Mouse (Mus musculus): ENCODE data around the gene Csnk1e. TPM values are rescaled to one million over a fixed set of nuclear protein-coding genes. Genes with fewer than 3 reads are reported as not detected.

The Csnk1e gene
- polyA plus RNA-seq, 1 experiment from 2014 or later, result 91.0 TPM

DNA sequence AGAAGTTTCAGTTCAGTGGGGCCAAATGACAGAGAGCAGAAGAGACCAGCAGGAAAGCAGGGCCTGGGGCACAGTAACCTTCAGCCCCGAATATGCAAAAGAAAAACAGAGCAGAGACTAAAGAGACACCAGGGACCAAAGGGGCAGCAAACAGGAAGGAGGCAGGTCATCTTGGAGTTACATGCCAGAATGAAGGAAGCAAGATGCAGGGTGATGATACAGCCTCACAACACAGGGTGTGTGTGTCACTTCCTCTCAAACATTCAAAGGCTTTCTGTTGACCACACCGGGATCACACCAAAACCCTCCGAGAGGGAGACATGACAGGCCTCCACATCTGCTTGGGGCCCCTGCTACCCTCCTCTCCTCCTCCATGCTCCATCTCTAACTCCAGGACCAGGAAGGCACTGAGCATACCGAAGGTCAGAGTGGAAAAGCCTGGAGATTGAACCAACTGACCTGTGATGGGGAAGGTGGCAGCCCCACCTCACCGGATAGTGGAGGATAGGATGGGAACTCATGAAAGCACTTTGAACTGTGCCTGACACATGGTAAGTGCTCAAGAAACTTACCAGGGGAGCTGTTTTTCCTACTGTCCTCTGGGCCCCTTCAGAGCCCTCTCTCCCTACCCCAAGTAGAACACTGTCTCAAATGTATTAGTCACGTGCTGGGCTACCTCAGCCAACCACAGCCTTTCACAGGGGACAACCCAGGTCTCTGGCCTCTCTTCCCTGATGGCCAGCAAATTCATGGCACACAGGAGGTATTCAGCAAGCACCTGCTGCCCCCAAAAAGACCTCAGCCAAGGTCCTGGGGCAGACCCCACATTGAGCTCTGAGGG, 55.0 kb downstream of the Csnk1e start:
- Histone ChIP-seq H3K4me1 (ENCODE audit: control insufficient read depth, insufficient read depth, low read length) (peaks cover 42% of the 10 kb centered on the region), H3K4me2 (peak overlapping the region; percentile 88), H3K9me3 (replicated peaks; ENCODE audit: control insufficient read depth, low read length) (no peaks in the 10 kb centered on the region), H3K36me3 (ENCODE audit: control insufficient read depth, insufficient read depth, low read length) (0 out of 2 replicates have a peak, but pooled peaks cover 3% of the 10 kb centered on the region), H3K9ac (ENCODE audit: low read depth, low read length) (peak overlapping the region; percentile 58), H3K27ac (ENCODE audit: low read depth, low read length) (peak overlapping the region; percentile 30; the same call in 1 of the 2 replicates), H3K27me3 (ENCODE audit: control insufficient read depth, insufficient read depth, low read length) (no peaks in the 10 kb centered on the region), H3K4me3 (ENCODE audit: low read depth, low read length) (no peak overlapping the region; the same call in 1 of the 2 replicates)
- no peak for ATAC-seq (replicated peaks; ENCODE audit: insufficient number of reproducible peaks, low FRiP score, low TSS enrichment)
- WGBS (ENCODE audit: insufficient replicate concordance), result 54% methylated on average over 6 of the region's 6 CpGs

DNA sequence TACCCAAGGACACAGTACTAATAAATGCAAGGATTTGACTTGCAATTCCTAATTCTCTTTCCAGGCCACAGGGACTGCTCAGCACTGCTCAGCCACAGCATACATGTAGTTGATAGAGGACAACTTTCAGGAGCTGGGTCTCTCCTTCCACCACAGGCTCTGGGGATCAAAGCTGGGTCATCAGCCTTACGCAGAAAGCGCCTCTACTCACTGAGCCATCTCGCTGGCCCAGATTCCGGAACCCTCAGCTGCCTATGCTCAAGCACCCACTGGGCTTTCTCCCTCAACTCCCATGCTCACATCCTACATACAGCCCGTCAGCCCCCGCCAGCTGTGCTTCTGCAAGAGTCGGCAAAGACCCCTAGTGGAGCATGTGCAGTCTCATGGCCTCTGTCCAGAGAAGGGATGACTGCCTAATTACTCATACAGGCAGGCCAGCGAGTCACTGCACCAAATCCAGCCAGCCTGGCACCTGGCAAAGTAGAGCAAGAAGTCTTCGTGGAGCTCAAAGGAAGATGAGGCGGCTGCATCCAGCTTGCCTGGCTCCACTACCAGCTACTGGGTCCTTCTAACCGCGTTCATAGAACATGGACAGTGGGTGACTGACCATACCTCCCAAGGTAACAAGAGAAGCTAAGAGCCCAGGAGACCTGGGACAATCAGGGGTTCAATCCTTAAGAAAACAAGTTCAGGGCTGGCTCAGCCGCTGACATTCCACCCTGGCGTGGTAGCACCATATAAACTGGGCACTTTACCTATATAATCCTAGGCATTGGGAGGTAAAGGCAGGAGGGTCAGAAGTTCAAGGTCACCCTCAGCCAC, 55.9 kb downstream of the Csnk1e start:
- peaks cover 51% of the 10 kb centered on the region for H3K4me1 ChIP-seq (ENCODE audit: control insufficient read depth, insufficient read depth, low read length)
- WGBS (ENCODE audit: insufficient replicate concordance), result 73% methylated on average over 14 of the region's 14 CpGs
- ATAC-seq (replicated peaks; ENCODE audit: insufficient number of reproducible peaks, low FRiP score, low TSS enrichment), result no peak
- H3K36me3 ChIP-seq (ENCODE audit: control insufficient read depth, insufficient read depth, low read length), result 0 out of 2 replicates have a peak, but pooled peaks cover 3% of the 10 kb centered on the region
- no peak overlapping the region for H3K9ac ChIP-seq (ENCODE audit: low read depth, low read length)
- no peak overlapping the region for H3K27ac ChIP-seq (ENCODE audit: low read depth, low read length)
- no peak overlapping the region for H3K4me3 ChIP-seq (ENCODE audit: low read depth, low read length)
- no peaks in the 10 kb centered on the region for H3K27me3 ChIP-seq (ENCODE audit: control insufficient read depth, insufficient read depth, low read length)
- H3K9me3 ChIP-seq (replicated peaks; ENCODE audit: control insufficient read depth, low read length), result no peaks in the 10 kb centered on the region
- peak overlapping the region; percentile 38; the same call in 1 of the 2 replicates for H3K4me2 ChIP-seq

DNA sequence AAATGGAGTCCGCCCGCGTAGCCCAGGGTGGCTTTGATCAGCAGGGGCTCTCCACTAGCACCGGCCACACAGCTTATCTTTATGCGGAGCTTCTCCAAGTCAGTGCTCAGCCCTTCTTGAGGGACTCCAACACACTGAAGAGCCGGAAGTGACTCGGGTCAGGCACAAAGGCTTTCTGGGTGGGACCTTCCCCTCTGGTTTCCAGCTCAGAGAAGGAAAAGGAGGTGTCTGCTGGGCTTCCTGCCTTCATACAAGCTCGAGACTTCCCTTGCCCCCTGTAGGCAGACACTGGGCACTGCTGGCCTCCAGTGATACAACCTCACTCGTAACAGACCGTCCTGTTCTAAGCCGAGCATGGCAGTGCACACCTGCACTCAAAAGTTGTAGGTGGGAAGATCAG, 58.6 kb downstream of the Csnk1e start:
- no peak overlapping the region for H3K9ac ChIP-seq (ENCODE audit: low read depth, low read length)
- WGBS (ENCODE audit: insufficient replicate concordance), result 70% methylated on average over 11 of the region's 11 CpGs
- H3K4me2 ChIP-seq, result no peak overlapping the region
- H3K27ac ChIP-seq (ENCODE audit: low read depth, low read length), result no peak overlapping the region
- 0 out of 2 replicates have a peak, but pooled peaks cover 3% of the 10 kb centered on the region for H3K36me3 ChIP-seq (ENCODE audit: control insufficient read depth, insufficient read depth, low read length)
- H3K27me3 ChIP-seq (ENCODE audit: control insufficient read depth, insufficient read depth, low read length), result no peaks in the 10 kb centered on the region
- peaks cover 68% of the 10 kb centered on the region for H3K4me1 ChIP-seq (ENCODE audit: control insufficient read depth, insufficient read depth, low read length)
- no peaks in the 10 kb centered on the region for H3K9me3 ChIP-seq (replicated peaks; ENCODE audit: control insufficient read depth, low read length)
- ATAC-seq (replicated peaks; ENCODE audit: insufficient number of reproducible peaks, low FRiP score, low TSS enrichment), result no peak
- H3K4me3 ChIP-seq (ENCODE audit: low read depth, low read length), result no peak overlapping the region

DNA sequence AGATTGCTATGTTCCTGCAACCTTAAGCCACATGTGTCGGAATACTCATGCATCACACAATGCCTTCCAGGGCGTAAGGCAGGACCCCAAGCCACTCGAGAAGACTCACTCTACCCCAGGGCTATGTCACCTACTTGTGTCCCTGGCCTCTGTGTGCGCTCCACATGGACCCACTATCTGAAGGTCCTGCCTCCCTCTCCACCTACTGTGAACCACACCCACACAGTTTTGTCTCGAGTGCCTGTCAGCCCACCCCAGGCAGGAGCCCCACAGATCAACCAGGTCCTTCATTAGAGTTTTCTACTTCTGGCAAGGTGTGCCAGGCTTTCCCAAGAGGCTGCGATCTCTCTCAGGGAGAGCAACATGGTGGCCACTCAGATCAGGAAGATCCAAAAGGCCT, 60.1 kb downstream of the Csnk1e start:
- Histone ChIP-seq H3K4me3 (ENCODE audit: low read depth, low read length) (no peak overlapping the region), H3K4me2 (peak overlapping the region; percentile 14; the same call in 1 of the 2 replicates), H3K27ac (ENCODE audit: low read depth, low read length) (no peak overlapping the region), H3K9ac (ENCODE audit: low read depth, low read length) (no peak overlapping the region), H3K9me3 (replicated peaks; ENCODE audit: control insufficient read depth, low read length) (no peaks in the 10 kb centered on the region), H3K4me1 (ENCODE audit: control insufficient read depth, insufficient read depth, low read length) (peaks cover 69% of the 10 kb centered on the region), H3K27me3 (ENCODE audit: control insufficient read depth, insufficient read depth, low read length) (no peaks in the 10 kb centered on the region), H3K36me3 (ENCODE audit: control insufficient read depth, insufficient read depth, low read length) (0 out of 2 replicates have a peak, but pooled peaks cover 3% of the 10 kb centered on the region)
- no peak for ATAC-seq (replicated peaks; ENCODE audit: insufficient number of reproducible peaks, low FRiP score, low TSS enrichment)
- 58% methylated on average over 6 of the region's 6 CpGs for WGBS (ENCODE audit: insufficient replicate concordance)

DNA sequence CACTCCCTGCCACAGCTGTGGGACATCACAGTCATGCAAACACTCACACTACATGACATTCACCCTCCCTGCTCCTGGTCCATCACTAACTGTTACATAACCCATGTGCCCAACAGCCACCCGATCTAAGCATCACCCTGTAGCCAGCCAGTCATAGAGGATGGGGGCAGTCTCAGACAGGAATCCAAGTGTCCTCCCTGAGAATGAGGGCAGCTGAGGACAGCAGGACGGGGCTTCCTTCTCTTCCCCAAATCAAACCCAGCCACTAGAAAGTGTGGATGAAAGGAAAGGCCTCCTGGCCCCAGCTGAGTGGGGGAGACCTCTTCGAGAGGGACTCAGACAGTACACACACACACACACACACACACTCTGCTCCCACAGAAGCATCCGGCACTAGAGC, 60.5 kb downstream of the Csnk1e start:
- H3K4me1 ChIP-seq (ENCODE audit: control insufficient read depth, insufficient read depth, low read length), result peaks cover 69% of the 10 kb centered on the region
- H3K9ac ChIP-seq (ENCODE audit: low read depth, low read length), result no peak overlapping the region
- H3K9me3 ChIP-seq (replicated peaks; ENCODE audit: control insufficient read depth, low read length), result no peaks in the 10 kb centered on the region
- H3K4me3 ChIP-seq (ENCODE audit: low read depth, low read length), result no peak overlapping the region
- H3K27ac ChIP-seq (ENCODE audit: low read depth, low read length), result no peak overlapping the region
- 75% methylated on average over 4 of the region's 4 CpGs for WGBS (ENCODE audit: insufficient replicate concordance)
- H3K27me3 ChIP-seq (ENCODE audit: control insufficient read depth, insufficient read depth, low read length), result no peaks in the 10 kb centered on the region
- peak overlapping the region; percentile 14; the same call in 1 of the 2 replicates for H3K4me2 ChIP-seq
- 0 out of 2 replicates have a peak, but pooled peaks cover 3% of the 10 kb centered on the region for H3K36me3 ChIP-seq (ENCODE audit: control insufficient read depth, insufficient read depth, low read length)
- no peak for ATAC-seq (replicated peaks; ENCODE audit: insufficient number of reproducible peaks, low FRiP score, low TSS enrichment)

DNA sequence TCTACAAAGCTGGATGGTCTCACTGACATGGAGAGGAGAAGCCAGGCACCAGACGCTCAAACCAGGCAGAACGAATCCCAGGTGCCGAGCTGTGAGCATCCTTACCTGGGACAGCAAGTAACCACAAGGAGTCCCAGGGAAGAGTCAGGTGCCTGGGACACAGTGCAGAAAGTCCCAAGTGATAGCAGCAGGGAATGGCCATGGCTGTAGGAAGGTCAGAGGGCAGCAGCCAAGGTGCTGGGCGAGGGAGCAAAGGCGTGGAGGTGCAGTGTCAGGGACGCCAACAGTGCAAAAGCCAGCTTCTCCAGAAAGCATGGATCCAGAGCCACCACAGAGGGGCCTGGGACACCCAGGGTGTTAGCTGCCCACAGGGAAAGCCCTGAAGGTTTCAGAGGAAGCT, 62.3 kb downstream of the Csnk1e start:
- no peak for ATAC-seq (replicated peaks; ENCODE audit: insufficient number of reproducible peaks, low FRiP score, low TSS enrichment)
- Histone ChIP-seq H3K4me2 (no peak overlapping the region), H3K27ac (ENCODE audit: low read depth, low read length) (0 out of 2 replicates have a peak overlapping the region, but pooled peaks have one; percentile 89), H3K9ac (ENCODE audit: low read depth, low read length) (no peak overlapping the region), H3K27me3 (ENCODE audit: control insufficient read depth, insufficient read depth, low read length) (no peaks in the 10 kb centered on the region), H3K9me3 (replicated peaks; ENCODE audit: control insufficient read depth, low read length) (no peaks in the 10 kb centered on the region), H3K4me3 (ENCODE audit: low read depth, low read length) (no peak overlapping the region), H3K4me1 (ENCODE audit: control insufficient read depth, insufficient read depth, low read length) (peaks cover 74% of the 10 kb centered on the region), H3K36me3 (ENCODE audit: control insufficient read depth, insufficient read depth, low read length) (0 out of 2 replicates have a peak, but pooled peaks cover 2% of the 10 kb centered on the region)
- 81% methylated on average over 6 of the region's 6 CpGs for WGBS (ENCODE audit: insufficient replicate concordance)

DNA sequence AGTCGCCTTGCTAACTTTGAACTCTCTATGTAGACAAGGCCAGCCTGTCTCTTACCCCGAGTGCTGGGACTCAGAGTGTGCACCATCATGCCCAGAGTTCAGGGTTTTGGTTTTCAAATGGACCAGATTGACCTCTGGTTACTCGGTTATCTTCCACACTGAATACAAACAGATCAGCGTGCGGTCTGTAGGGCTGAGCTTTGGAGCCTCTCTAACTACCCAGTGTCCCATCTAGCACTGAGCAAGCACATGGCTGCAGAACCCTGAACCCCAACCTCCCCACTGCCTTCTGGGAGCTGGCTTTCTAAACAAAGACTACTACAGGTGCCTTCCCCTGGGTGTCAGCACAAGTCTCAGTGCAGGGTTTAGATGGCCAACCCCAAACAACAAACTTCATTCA, 62.8 kb downstream of the Csnk1e start:
- H3K27me3 ChIP-seq (ENCODE audit: control insufficient read depth, insufficient read depth, low read length), result no peaks in the 10 kb centered on the region
- no peaks in the 10 kb centered on the region for H3K9me3 ChIP-seq (replicated peaks; ENCODE audit: control insufficient read depth, low read length)
- no peak for ATAC-seq (replicated peaks; ENCODE audit: insufficient number of reproducible peaks, low FRiP score, low TSS enrichment)
- peaks cover 76% of the 10 kb centered on the region for H3K4me1 ChIP-seq (ENCODE audit: control insufficient read depth, insufficient read depth, low read length)
- peak overlapping the region; percentile 7; the same call in 1 of the 2 replicates for H3K4me2 ChIP-seq
- no peak overlapping the region for H3K4me3 ChIP-seq (ENCODE audit: low read depth, low read length)
- peak overlapping the region; percentile 89 for H3K27ac ChIP-seq (ENCODE audit: low read depth, low read length)
- 72% methylated on average over 5 of the region's 5 CpGs for WGBS (ENCODE audit: insufficient replicate concordance)
- no peak overlapping the region for H3K9ac ChIP-seq (ENCODE audit: low read depth, low read length)
- no peaks in the 10 kb centered on the region for H3K36me3 ChIP-seq (ENCODE audit: control insufficient read depth, insufficient read depth, low read length)

DNA sequence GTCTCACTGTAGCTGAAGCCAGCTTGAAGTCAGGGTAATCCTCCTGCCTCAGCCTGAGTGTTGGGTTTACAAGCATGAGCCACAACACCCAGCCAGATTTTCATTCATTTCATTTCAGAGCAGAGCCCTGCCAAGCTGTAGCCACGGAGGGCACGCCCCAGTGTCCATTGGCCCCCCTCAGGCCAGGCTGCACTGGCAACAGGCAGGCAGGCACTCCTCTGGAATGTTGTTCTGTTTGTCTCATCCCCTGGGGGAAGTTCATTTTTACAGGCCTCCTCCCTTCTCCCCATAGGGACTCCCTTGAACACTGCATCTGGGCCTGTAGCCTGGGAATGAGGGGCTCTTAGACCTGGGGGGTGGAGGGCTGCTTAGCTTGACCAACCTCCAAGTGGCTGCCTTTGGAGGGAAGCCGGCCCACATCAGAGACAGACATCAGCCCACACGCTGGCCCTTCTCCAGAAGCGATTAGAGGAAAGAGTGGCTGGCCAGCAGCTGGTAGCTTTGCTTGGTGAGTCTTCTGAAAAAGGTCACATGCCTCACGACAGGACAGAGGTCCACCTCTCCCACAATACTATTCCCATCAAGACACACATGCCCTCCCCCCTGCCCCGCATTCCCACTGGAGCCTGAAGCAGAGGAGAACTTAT, 63.8 kb downstream of the Csnk1e start:
- WGBS (ENCODE audit: insufficient replicate concordance), result 10% methylated on average over 7 of the region's 7 CpGs
- H3K27me3 ChIP-seq (ENCODE audit: control insufficient read depth, insufficient read depth, low read length), result no peaks in the 10 kb centered on the region
- H3K9ac ChIP-seq (ENCODE audit: low read depth, low read length), result no peak overlapping the region
- no peak overlapping the region for H3K4me3 ChIP-seq (ENCODE audit: low read depth, low read length)
- peak overlapping the region; percentile 35; the same call in 1 of the 2 replicates for H3K4me2 ChIP-seq
- no peaks in the 10 kb centered on the region for H3K36me3 ChIP-seq (ENCODE audit: control insufficient read depth, insufficient read depth, low read length)
- peaks cover 81% of the 10 kb centered on the region for H3K4me1 ChIP-seq (ENCODE audit: control insufficient read depth, insufficient read depth, low read length)
- peak overlapping the region; percentile 89 for H3K27ac ChIP-seq (ENCODE audit: low read depth, low read length)
- H3K9me3 ChIP-seq (replicated peaks; ENCODE audit: control insufficient read depth, low read length), result no peaks in the 10 kb centered on the region
- ATAC-seq (replicated peaks; ENCODE audit: insufficient number of reproducible peaks, low FRiP score, low TSS enrichment), result peak; percentile 70

All from heart, embryonic 11.5 days (tissue).